Mouse (Mus musculus) stomach, postnatal 0 days (tissue): Measurements from ENCODE around the gene Tnfrsf8.

Source experiments
- CTCF ChIP-seq: IDR thresholded peaks from 2 replicates; pipeline ENCODE4 v1.5.1; 2016; ENCODE audit warnings: antibody characterized with exemption, low read depth, mild to moderate bottlenecking, moderate library complexity
- EP300 ChIP-seq: optimal IDR thresholded peaks from 2 replicates; pipeline ENCODE3; 2016; ENCODE audit warnings: antibody characterized with exemption

DNA sequence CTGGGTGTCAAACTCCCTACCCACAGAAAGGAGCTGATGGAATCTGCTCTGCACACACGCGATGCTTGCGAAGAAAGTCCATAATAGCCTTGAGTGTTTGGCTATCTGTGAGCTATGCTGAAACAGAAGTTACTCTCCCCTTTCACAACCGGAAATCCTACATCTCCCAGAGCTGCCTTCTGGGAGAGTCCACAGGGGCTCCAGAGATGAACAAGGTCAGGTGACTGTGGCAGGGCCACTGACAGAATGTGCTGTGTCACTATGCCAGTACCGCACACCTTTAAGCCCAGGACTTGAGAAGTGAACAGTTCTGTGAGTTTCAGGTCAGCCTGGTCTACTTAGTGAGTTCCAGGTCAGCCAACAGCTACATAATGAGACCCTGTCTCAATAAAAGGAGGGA is 20.4 kb downstream of the Tnfrsf8 start:
- TF ChIP-seq CTCF, result no peak
- TF ChIP-seq EP300, result no peak
